Mouse (Mus musculus) embryo, embryonic 9.5 days (tissue): ENCODE results near the gene Ppp2r5e.
"Not testable (repeated sequence)": the region's sequence is repeated elsewhere in the genome, so short reads cannot be mapped to it uniquely, and the experiment has no call there.

Source experiments
- DNase-seq: peaks from one replicate; pipeline ENCODE4 v3.0.0-alpha.2; 2017; ENCODE audit errors: extremely low spot score

The Ppp2r5e gene

DNA sequence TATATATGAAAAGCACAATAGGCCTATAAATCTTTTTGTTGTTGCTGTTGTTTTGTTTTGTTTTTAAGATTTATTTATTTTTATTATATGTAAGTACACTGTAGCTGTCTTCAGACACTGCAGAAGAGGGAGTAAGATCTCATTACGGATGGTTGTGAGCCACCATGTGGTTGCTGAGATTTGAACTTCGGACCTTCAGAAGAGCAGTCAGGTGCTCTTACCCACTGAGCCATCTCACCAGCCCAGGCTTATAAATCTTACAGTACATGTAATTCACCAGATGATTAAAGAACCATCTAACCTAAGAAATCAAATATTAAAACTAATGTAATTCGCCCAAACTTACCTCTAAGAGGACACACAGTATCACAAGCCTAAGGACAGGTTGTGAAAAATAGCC, 103.9 kb downstream of the Ppp2r5e start:
- not testable (repeated sequence) for DNase-seq

DNA sequence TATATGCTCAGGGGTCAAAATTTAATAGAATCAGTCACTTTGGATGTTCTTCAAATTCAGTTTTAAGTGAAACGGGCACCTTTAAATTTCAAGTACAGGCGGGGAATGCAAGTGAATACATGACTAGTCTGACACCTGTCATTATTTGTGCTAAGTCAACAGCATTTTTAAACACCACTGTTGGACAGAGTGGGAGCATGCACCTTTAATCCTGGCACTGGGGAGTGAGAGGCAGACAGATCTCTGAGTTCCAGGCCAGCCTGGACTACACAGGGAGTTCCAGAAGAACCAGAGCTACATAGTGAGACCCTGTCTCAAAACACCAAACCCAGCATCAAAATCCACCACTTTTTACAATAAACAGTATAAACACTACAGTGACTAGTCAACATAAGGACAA, 108.5 kb downstream of the Ppp2r5e start:
- DNase-seq, result no peak

- no peak for DNase-seq
Observed at GRCm38 (mm10) chr12:75486568-75487286, 109.3 kb downstream of the Ppp2r5e start.

DNA sequence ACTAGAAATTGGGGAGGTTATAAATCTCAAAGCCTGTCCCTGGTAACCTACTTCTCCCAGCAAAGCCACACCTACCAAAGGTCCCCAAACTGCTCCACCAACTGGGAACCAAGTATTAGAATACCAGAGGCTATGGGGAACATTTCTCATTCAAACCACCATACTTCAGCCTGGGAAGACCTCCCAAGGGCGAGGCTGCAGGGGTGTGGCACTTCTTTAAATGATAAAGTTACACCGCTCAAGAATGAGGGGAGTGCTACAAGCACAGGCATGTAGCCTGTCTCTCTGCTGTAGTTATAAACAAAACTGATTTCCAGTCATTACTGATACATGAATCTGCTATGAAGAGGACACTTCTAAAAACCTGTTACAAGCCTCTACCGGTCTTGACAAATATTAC, 113.3 kb downstream of the Ppp2r5e start:
- DNase-seq, result no peak

DNA sequence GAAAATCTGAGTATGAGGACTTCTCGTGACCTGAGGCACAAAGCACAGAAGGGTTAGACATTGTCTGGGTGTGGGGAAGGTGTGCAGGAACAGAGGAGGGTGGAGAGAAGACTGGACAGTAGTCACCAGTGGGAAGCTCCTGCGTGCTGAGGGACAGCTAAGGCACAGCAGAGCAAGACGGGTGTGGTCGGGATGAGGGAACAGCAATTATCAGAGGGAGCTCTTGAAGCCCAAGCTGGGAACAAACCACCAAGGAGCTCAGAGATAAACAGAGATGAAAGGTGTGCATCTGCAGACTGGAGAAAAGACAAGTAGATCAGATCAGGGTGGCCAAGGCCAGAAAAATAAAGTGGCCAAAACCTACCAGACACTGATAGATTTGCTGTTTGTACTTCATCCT, 114.0 kb downstream of the Ppp2r5e start:
- DNase-seq, result no peak

DNA sequence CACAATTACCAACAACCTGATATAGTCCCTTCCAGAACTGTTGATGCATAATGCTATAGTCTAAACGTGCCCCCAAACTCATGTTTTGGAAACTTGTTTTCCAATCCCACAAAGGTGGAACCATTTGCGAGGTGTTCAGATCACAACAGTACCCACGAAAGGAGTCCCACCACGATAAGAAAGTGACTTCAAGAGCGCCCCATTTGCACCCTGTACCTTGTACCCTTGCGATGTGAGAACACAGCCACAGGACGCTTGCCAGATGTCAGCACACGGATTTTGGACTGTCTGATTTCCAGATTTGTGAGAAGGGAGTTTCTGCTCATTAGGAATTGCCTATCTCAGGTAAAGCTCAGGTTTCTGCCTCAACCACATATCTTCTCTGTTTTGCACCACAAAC, 116.0 kb downstream of the Ppp2r5e start:
- DNase-seq, result no peak

DNA sequence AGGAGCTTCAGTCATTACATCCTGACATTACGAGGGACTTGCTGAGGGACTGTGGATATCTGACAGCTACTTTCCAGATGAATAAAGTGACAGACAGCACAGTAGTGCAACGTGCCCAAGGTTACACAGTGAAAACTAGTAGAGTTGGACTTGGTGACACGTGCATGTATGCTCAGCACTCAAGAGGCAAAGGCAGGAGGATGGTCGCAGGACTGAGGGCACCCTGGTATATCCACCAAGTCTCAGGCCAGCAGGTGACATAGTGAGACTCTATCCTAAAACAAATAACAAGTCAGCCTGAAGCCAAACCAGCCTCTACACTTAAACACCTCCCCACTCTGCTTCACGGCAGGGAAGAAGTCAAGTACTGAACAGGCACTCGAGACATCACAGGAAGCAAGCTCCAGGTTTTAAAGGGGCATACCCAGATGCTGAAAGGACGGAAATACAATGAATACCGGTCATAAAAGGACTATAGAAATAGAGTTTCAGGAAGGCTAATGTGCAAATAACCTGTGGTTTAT, 116.6 kb downstream of the Ppp2r5e start:
- no peak for DNase-seq

DNA sequence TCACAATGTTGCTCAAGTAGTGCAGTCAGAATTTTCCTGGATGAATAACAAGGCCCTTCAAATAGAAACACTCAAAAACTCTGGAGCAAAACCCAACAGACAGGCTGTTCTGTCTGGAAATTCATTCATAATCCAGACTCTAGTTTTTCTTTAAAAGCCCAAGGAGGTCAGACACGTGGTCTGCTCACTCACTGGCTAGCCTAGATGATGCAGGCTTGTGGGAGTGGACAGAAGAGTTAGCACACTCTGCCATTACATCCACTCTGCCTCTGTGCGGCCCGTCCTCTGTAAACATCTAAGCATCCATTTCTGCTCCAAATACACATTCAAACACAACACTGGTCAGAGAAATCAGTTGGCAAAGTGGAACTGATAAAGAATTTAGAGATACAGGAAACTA, 117.4 kb downstream of the Ppp2r5e start:
- no peak for DNase-seq

DNA sequence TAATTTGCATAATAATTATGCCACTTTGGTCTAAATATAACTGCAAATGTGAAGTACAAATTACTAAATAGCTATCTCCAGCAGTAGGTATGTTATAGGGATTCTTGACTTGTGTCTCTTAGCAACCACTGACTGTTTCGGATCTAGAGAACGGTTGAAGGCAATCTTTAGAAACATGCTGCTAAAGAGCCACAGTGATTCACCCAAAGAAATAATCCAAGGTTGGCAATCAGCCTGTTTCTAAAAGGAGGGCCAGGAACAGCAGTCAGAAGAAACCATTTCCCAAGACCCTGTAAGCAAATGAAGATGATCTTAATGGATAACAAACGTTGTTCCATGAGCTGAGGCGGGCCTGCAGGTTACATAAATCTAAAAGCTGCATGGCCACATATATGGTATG, 117.9 kb downstream of the Ppp2r5e start:
- DNase-seq, result no peak

GRCm38 (mm10) chr12:75473021-75473420, 123.0 kb downstream of the Ppp2r5e start:
- no peak for DNase-seq

- no peak for DNase-seq
Observed at GRCm38 (mm10) chr12:75472107-75472506, 123.9 kb downstream of the Ppp2r5e start.

DNA sequence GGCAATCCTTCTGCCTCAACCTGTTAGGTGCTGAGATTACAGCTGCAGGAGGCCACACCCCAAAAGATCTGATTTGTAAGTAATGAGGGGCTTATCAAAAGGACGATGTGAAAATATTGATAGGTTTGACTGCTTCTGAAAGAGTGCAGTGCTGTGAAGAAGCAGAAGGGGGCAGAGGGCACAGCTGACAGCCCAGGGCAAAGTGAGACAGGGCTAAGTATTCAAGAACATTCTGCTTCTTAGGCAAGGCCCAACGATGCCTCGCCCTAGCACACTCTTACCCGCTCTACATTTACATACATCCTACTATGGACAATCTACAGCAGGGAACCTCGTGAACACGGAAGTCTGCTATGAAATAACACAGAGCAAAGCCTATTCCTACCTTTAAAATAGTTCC, 128.2 kb downstream of the Ppp2r5e start:
- no peak for DNase-seq

DNA sequence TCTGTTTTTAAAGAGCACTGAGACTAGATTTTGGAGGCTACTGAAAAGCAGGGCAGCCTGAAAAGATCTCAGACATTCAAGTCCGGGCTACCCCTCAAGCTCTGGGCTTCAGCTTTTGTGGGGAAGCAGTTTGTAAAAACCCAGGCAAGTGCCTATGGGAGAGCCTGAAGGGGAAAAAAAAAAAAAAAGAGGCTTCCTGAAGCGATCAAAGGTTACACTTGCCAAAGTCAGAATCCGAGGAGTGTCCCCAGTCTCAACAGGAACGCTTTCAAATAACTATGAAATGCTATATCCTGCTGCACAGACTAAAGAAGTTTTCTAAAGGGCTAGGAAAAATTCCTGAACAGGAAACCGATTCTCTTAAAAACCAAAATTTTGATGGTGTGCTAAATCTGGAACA, 128.9 kb downstream of the Ppp2r5e start:
- no peak for DNase-seq

- no peak for DNase-seq
Observed at GRCm38 (mm10) chr12:75466206-75466605, 129.8 kb downstream of the Ppp2r5e start.

- no peak for DNase-seq
Observed at GRCm38 (mm10) chr12:75464016-75464769, 131.9 kb downstream of the Ppp2r5e start.

DNA sequence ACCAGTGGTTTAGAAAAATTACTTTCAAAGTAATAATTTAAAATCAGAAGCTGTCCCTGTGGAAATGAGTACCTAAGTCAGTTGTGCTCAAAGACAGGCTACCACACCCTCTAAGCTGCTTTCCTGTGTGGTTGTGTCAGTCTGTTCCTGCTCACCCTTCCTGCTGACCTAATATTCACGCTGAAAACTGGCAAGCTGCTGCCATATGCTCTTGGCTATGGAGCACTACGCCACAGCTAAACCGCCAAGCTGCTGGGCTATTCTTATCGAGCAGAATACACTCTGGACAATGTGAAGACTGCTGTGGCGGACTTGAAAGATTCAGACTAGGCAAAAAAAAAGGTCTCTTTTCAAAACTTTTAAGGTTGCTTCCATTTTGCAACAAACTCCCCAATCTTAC, 135.5 kb downstream of the Ppp2r5e start:
- no peak for DNase-seq

DNA sequence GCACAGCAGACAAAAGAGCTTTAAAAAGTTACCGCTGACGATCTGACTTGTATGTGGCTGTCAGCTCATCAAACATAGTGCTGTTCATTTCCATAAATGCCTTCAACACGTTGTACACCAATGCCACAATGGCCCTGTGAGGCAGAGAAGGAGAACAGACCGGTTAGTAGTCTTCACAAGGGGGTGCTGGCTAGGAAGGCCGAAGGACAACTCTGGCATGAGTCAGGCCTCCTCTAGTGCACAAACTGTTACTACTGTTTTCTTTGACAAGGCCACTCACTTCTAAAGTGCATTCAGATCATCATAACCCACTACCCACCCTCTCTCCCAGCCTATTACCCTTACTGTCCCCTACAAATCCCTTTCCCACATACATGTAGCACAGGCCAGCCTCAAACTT, 136.4 kb downstream of the Ppp2r5e start:
- DNase-seq, result no peak

DNA sequence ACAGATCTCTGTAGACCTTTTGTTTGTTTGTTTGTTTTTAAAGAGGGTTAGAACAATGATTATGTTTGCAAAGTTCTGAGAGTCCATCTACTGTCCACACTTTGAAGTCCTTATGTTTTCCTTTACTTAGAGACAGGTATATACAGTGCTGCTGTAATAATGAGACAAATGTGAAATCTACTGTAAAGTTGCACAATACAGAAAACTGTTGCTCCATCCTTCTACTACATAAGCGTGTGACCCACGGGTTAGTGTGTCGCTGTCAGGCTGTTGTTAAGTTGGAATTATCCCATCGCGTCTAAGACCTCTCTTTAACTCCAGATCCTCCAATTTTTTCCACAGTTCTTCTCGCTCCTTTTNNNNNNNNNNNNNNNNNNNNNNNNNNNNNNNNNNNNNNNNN, 142.6 kb downstream of the Ppp2r5e start:
- DNase-seq, result no peak

DNA sequence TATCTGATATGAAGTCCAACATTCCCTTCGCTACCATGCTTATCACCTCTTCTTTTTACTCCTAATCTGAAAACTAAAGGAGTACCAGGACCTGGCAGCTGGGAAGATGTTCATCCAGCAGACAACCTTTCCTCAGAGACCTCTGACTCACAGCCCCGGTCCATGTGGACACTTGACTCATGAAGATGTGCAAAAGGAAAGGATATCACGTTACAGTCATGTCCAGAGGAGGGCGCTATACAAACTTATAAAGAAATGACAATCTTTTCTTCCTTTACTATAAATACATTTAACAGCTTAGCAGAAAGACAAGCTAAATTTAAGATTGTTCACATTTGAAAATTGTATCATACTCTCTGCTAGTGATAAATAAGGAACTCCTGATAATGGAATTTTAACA, 143.0 kb downstream of the Ppp2r5e start:
- no peak for DNase-seq

DNA sequence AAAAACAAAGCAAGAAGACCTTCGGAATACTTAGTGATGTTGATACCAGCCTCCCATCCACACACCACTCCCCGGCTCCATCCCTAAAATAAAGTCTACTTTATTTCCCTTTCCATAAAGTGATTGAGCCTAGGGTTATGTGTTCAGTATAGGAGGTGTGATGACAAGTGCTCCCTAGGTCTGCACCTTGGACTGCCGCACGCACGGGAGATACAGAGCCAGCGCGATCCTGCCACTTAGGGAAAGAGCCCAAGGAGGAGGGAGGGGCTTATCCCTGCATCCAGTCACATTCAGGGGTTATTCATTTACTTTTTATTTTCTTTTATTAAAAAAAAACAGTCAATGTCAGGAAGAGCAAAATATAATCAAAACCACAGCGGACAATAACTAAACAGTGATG, 145.5 kb downstream of the Ppp2r5e start:
- DNase-seq, result no peak

GRCm38 (mm10) chr12:75450011-75450410, 146.0 kb downstream of the Ppp2r5e start:
- DNase-seq, result no peak

GRCm38 (mm10) chr12:75449475-75449966, 146.5 kb downstream of the Ppp2r5e start:
- no peak for DNase-seq

DNA sequence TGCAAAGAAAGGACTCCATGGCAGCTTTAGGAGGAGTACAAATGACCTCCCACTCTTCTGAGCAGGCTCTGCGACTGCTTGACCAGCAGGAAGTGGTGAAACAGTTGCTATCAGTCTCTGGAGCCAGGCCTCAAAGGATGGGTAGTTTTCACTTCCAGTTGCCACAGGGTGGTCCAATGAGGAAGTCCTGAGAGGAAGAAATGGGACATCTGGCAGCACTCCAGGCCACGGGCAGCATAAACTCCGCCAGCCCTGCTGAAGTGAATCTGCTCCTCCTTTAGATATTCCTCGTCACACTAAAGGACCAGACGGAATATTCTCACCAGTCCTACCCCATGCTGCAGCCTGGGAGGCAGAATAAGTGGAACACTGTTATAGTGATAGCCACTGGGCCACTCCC, 147.1 kb downstream of the Ppp2r5e start:
- DNase-seq, result no peak
